Mouse (Mus musculus): ENCODE measurements around the gene Htr1b. TPM values are rescaled to one million over a fixed set of nuclear protein-coding genes. Genes with fewer than 3 reads are reported as not detected.

Gene Htr1b
- not detected for total RNA-seq (2023)

DNA sequence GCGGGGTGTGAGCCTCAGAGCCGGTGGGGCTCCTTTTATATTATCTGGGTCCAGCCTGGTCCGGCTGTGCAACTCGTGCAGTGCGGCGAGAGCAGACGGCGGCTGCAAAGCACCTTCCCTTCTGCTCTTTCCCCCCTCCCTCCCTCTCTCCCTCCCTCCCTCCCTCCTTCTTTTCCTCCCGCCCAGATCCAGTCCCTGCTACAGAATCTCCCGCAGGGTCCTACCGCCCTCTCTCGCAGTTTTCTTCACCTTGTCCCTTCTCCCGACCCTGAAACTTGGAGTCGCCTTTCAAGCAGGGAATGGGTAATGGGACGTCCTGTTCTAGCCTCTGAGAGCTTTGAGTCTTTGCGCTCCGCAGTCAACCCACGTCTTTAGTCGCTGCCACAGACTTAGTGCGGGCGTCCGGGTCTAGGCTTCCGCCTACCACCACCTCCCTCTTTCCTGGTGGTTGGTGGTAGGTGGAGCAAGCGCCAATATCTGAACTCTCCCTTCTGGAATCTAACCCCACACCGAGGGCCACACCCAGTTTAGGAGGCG lies at the start of gene Htr1b:
TSS of gene Htr1b (minus strand) at position 392 of the 537 bp plus-strand sequence.

Other genes starting within 250 kb of the Htr1b start
- under 1 TPM in 1 of 2 experiments, not detected in 1; 0.27 TPM for gene Mei4, start 229.8 kb upstream of the Htr1b start, total RNA-seq (2023)

Measured in monocyte, adult 59 days (primary cell).